Mouse (Mus musculus) telencephalon, adult 2 months (tissue): ENCODE results near the gene Gm3371.
"Not testable (repeated sequence)": the region's sequence is repeated elsewhere in the genome, so short reads cannot be mapped to it uniquely, and the experiment has no call there.

ENCODE experiments used
- DNase-seq: peaks from one replicate; pipeline ENCODE4 v3.0.0-alpha.2; 2011; ENCODE audit warnings: low read depth, low spot score

The Gm3371 gene

GRCm38 (mm10) chr14:44410588-44410987 lies at the start of gene Gm3371:
TSS of gene Gm3371 (minus strand) at chr14:44410688.
- DNase-seq: not testable (repeated sequence)

GRCm38 (mm10) chr14:44433335-44433734 lies 22.8 kb upstream of the Gm3371 start, which contains the start of gene Gm8232:
TSS of gene Gm8232 (plus strand) at chr14:44433635.
- not testable (repeated sequence) for DNase-seq

- DNase-seq: not testable (repeated sequence)
These were observed 26.3 kb downstream of the Gm3371 start for GRCm38 (mm10) chr14:44384233-44384632.

GRCm38 (mm10) chr14:44365057-44365456 lies 45.4 kb downstream of the Gm3371 start, which contains the start of gene Gm8229:
TSS of gene Gm8229 (plus strand) at chr14:44365357.
- not testable (repeated sequence) for DNase-seq

- DNase-seq: not testable (repeated sequence)
These were observed 48.2 kb downstream of the Gm3371 start for GRCm38 (mm10) chr14:44362301-44362700.

GRCm38 (mm10) chr14:44361416-44361815 lies 49.1 kb downstream of the Gm3371 start:
- DNase-seq: not testable (repeated sequence)
